Comparison of ENCODE assay signal across 8 mouse cellular contexts in genomic region chr11:67112851-67113202, GRCm38 (mm10). TPM values are rescaled to one million over a fixed set of nuclear protein-coding genes. Genes with fewer than 3 reads are reported as not detected.
DNase-seq lines count a peak whose midpoint lies in the region; ATAC-seq and TF ChIP-seq lines count a peak whose summit lies in the region.

No protein-coding gene starts in this region.

- H3K4me3 ChIP-seq in forebrain, embryonic 16.5 days (replicated peaks; ENCODE audit: low read length) = no peak overlapping the region
- no peak overlapping the region for H3K4me3 ChIP-seq in liver, postnatal 0 days (ENCODE audit: low read depth, low read length)

- no peak overlapping the region for H3K9ac ChIP-seq in forebrain, embryonic 16.5 days (replicated peaks; ENCODE audit: low read depth, low read length)
- H3K9ac ChIP-seq in liver, postnatal 0 days (replicated peaks) = no peak overlapping the region

- peak; percentile 49 for ATAC-seq in forebrain, embryonic 16.5 days
- ATAC-seq in liver, postnatal 0 days = no peak

- peak; percentile 86 for TF ChIP-seq CTCF in liver, postnatal 0 days (IDR thresholded peaks at IDR 0.05; ENCODE audit: low read depth)

- H3K4me2 ChIP-seq in forebrain, embryonic 16.5 days (ENCODE audit: low read length) = no peak overlapping the region
- no peak overlapping the region for H3K4me2 ChIP-seq in liver, postnatal 0 days (ENCODE audit: low read depth, low read length)

- H3K36me3 ChIP-seq in forebrain, embryonic 16.5 days (ENCODE audit: control insufficient read depth, insufficient read depth) = no peaks in the 10 kb centered on the region
- H3K36me3 ChIP-seq in liver, postnatal 0 days (replicated peaks; ENCODE audit: insufficient read depth, low read length) = no peaks in the 10 kb centered on the region

- 42% methylated on average over 11 of the region's 11 CpGs for WGBS in forebrain, embryonic 16.5 days
- WGBS in liver, postnatal 0 days (ENCODE audit: insufficient replicate concordance) = 38% methylated on average over 11 of the region's 11 CpGs

- no peak overlapping the region for H3K27ac ChIP-seq in forebrain, embryonic 16.5 days (ENCODE audit: low read length)
- H3K27ac ChIP-seq in liver, postnatal 0 days (ENCODE audit: low read depth) = no peak overlapping the region

- TF ChIP-seq EP300 in liver, postnatal 0 days (IDR thresholded peaks at IDR 0.05; ENCODE audit: low read depth) = no peak

- DNase-seq in ovary, postnatal 10 days (ENCODE audit: low spot score) = peak; percentile 45
- DNase-seq in ovary, adult 18-20 months (ENCODE audit: low spot score) = no peak
- peak; percentile 38 for DNase-seq in c-Kit-negative CD71-positive TER-119-positive erythroid progenitor cells, embryonic 14.5 days (ENCODE audit: low read depth, low spot score)
- DNase-seq in kidney, postnatal 14 days = peak; percentile 63
- DNase-seq in liver, postnatal 0 days = peak; percentile 76
- DNase-seq in ovary, postnatal 36 days (ENCODE audit: low spot score) = peak; percentile 56
- DNase-seq in urinary bladder, postnatal 25 days (ENCODE audit: low spot score) = peak; percentile 66

- H3K9me3 ChIP-seq in forebrain, embryonic 16.5 days (ENCODE audit: control insufficient read depth, low read length) = no peaks in the 10 kb centered on the region
- H3K9me3 ChIP-seq in liver, postnatal 0 days (ENCODE audit: low read length) = no peaks in the 10 kb centered on the region

- no peaks in the 10 kb centered on the region for H3K27me3 ChIP-seq in forebrain, embryonic 16.5 days (replicated peaks; ENCODE audit: control insufficient read depth, insufficient read depth, low read length)
- H3K27me3 ChIP-seq in liver, postnatal 0 days (ENCODE audit: insufficient read depth, low read length) = no peaks in the 10 kb centered on the region

- no peaks in the 10 kb centered on the region for H3K4me1 ChIP-seq in forebrain, embryonic 16.5 days (replicated peaks; ENCODE audit: control insufficient read depth, insufficient read depth, low read length)
- no peaks in the 10 kb centered on the region for H3K4me1 ChIP-seq in liver, postnatal 0 days (ENCODE audit: insufficient read depth)

RNA-seq across cellular contexts. Expression of gene Myh3, which starts 34.7 kb away (rescaled TPM):
- 0.09 and 0.36 TPM in 2 replicates for polyA plus RNA-seq in forebrain, embryonic 16.5 days (2015; fragmentation: Nextera tagmentation; extraction: Ambion mirVana)
- polyA plus RNA-seq in liver, postnatal 0 days (2015; fragmentation: Nextera tagmentation; extraction: Ambion mirVana) = 0.06 and 0.75 TPM in 2 replicates

RNA-seq across cellular contexts. Expression of gene Myh2, which starts 58.0 kb away (rescaled TPM):
- polyA plus RNA-seq in forebrain, embryonic 16.5 days (2015; fragmentation: Nextera tagmentation; extraction: Ambion mirVana) = 0.05 TPM in 1 of 2 replicates, not detected in the other
- polyA plus RNA-seq in liver, postnatal 0 days (2015; fragmentation: Nextera tagmentation; extraction: Ambion mirVana) = 0.19 TPM in 1 of 2 replicates, not detected in the other
